Mouse (Mus musculus) small intestine, adult 2 months (tissue): ENCODE measurements at regions not wholly inside any gene's neighbourhood (a gene's known extent, or its start where the extent isn't known, plus 50 kb on each side); places are given as distances from the start of the nearest gene placed in this dataset.
A peak's percentile ranks its signal among the peaks of the same experiment; 100 is the strongest.

ENCODE experiments used
- H3K27ac ChIP-seq: fragments of 200-500 bp; 2 replicates; pipeline ENCODE4 v1.5.1; 2012; ENCODE audit warnings: low read depth, low read length, control low read depth, inconsistent platforms; ENCODE audit not compliant: insufficient read depth
- H3K27me3 ChIP-seq: fragments of 200-500 bp; 2 replicates; pipeline ENCODE4 v1.6.1; 2012; ENCODE audit warnings: mild to moderate bottlenecking, moderate library complexity, low read length, inconsistent platforms; ENCODE audit not compliant: control insufficient read depth, insufficient read depth
- H3K36me3 ChIP-seq: fragments of 200-500 bp; 2 replicates; pipeline ENCODE4 v1.6.1; 2012; ENCODE audit warnings: mild to moderate bottlenecking, low read length, control low read depth, inconsistent platforms; ENCODE audit not compliant: control insufficient read depth, insufficient read depth
- H3K4me1 ChIP-seq: fragments of 200-500 bp; 2 replicates; pipeline ENCODE4 v1.6.1; 2012; ENCODE audit warnings: low read length, inconsistent platforms, mixed read lengths; ENCODE audit not compliant: control insufficient read depth, insufficient read depth, insufficient read length
- H3K4me3 ChIP-seq: fragments of 200-500 bp; 2 replicates; pipeline ENCODE4 v1.5.1; 2012; ENCODE audit warnings: low read depth, mild to moderate bottlenecking, control low read depth, inconsistent platforms, low read length, moderate library complexity
- CTCF ChIP-seq: fragments of 200-500 bp; IDR thresholded peaks from 2 replicates; pipeline ENCODE4 v1.5.1; 2012; ENCODE audit warnings: low read depth, mild to moderate bottlenecking, control low read depth, inconsistent platforms, low read length, moderate library complexity, mixed read lengths; ENCODE audit not compliant: insufficient replicate concordance, insufficient read length; ENCODE audit errors: extremely low read depth
- POLR2A ChIP-seq: fragments of 200-500 bp; IDR thresholded peaks from 2 replicates; pipeline ENCODE4 v1.6.1; 2012; ENCODE audit warnings: low read depth, mild to moderate bottlenecking, control low read depth, inconsistent platforms, low read length, moderate library complexity
- WGBS: fragments of 180-500 bp; shearing (Covaris S2); methylation state at CpG from one replicate; pipeline ENCODE4 v1.1.7; 2018; 5-methylcytosine and 5-hydroxymethylcytosine counted together

DNA sequence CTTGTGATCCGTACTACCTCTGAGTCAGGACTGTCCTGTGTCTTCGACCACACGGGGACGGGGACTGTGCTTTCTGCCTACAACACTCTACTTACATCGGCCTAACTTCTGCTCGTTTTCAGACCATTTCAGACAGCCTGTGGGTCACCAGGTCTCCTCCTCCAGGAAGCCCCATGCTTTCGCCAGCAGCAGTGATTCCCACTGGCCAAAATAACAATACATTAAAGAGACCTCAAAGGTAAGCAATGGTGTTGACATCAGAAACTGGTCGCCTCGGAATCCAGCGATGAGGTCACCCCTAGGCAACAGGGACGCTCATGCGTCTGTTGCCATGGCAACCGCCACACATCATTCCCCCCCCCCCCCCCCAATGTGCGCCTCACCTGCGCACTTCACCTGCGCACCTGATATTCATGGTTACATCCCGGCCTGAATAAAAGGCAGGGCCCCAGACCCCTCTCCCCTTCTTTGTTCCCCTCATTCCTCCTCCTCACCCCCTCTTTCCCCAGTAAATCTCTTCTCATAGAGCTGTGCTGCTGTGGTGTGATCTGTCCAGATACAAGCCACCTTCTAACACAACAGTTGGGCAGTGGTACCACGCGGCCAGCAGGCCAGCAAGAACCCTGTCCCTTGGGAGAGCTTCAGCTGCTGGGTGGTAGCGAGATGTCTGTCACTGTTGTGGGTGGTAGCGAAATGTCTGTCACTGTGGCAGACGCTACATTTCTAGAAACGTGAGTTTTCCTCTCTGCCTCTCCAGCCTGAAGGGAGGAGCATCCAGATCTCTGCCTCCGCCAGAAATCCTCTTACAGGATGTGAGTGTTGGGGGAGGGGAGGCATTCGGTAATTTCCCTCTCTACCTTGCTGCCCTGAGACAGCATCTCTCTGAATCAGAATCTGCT lies 145.0 kb downstream of the Setd4 start:
- Histone ChIP-seq H3K36me3 (no peaks in the 10 kb centered on the region), H3K4me3 (no peak overlapping the region), H3K27me3 (no peaks in the 10 kb centered on the region; the same call in 1 of the 2 replicates), H3K27ac (no peak overlapping the region), H3K4me1 (no peaks in the 10 kb centered on the region)
- TF ChIP-seq POLR2A: no peak
- TF ChIP-seq CTCF: no peak
- 48% methylated on average over 25 of the region's 25 CpGs for WGBS

DNA sequence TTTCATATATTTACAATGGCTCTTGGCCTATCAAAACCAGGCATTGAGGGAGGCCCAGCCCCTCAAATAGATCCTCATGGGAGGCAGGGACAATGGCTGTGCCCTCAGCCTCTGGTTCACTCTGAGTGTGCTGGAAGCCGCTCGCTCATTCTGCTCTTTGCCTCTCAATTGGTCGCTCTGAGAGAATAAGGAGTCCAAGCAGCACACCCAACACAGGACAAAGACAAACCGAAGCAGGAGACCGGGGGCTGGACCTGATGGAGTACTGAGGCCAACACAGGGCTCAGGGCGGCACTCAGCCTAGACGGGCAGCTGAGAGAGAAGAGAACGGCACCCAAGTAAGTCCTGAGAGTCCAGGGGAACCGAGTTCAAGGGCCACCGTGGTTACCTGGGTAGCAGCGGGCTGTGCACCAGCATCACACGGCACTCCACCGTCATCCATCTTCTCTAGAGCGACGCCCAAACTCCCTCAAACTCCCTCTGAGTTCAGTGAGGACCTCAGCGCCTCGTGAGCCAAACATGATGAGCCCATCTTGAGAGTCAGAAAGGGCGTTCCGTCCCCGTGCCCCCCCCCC lies 145.8 kb downstream of the Setd4 start:
- Histone ChIP-seq H3K4me1 (no peaks in the 10 kb centered on the region), H3K27me3 (no peaks in the 10 kb centered on the region; the same call in 1 of the 2 replicates), H3K27ac (no peak overlapping the region), H3K36me3 (no peaks in the 10 kb centered on the region), H3K4me3 (no peak overlapping the region)
- 86% methylated on average over 20 of the region's 20 CpGs for WGBS
- TF ChIP-seq POLR2A (no peak), CTCF (no peak)

DNA sequence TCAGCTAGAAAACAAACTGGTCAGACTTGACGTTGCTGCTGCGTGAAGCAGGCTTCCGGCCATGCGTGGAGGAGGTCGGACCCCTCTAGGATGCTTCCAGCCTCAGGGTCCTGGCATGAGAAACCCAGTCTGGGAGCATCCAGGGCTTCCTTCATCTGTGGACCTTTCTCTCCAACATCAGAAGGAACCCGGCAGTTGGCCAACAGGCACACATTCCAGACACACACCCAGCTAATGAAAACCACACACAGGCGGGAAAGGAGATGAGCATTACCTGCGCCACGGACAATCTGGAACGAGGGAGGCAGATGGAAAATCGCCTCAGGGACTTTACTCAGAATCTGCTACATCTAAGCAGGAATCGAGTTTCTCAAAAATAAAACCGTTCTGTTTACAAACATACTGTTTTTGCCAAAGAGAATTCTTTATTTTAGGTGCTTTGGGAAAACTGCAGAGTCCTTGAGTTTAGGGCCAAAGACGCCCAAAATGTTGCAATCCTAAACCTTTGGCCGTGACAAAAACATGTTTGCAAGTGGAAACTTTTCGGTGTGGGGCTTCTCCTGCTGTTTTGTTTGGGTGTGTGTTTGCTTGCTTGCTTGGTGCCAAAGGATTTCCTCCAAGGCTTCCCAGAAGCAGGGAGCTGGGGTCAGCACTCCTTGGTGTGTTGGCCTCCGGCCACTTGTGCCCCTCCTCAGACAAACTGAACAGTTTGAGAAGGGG lies 147.0 kb downstream of the Setd4 start:
- Histone ChIP-seq H3K4me3 (no peak overlapping the region), H3K4me1 (no peaks in the 10 kb centered on the region), H3K36me3 (no peaks in the 10 kb centered on the region), H3K27me3 (no peaks in the 10 kb centered on the region; the same call in 1 of the 2 replicates), H3K27ac (no peak overlapping the region)
- TF ChIP-seq CTCF (no peak), POLR2A (no peak)
- 77% methylated on average over 17 of the region's 17 CpGs for WGBS

DNA sequence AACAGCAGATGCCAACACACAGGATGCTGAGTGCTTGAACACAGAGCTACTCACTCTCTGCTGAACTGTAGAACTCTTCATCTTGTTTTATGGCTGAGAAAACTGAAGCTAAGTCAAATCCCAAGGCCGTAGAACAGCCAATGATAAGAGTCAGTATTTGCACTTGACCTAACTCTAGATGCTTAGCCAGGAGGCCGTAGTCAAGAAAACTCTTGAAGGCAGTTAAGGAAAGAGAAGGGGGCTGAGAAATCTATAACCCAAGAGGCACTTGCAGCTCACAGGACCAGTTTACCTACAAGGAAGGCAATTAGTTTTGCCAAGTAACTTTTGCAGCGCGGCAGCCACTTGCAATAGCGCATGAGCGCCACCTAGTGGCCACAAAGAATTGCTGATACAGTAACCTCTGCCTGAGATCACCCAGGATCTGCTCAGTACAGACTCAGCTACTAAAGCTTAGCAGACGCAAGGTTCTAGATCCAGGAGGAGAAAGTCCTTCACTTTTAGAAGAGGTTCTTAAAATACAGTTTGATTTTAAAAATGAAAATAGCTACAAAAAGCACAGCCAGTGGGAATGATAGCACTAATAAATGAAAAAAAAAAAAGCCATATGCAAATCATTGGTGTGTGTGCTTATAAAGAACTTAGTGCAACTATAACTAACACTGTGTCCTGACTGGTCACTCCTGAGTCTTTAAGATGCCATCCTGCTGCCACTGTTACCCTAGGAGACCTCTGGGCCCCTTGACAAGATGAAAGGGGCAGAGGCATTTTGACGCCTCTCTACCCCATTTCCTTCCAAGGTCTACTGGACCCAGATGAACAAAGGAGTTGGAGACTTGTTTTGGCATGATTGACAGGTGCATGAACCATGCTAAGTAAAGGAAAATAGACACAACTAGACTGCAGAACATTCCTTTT lies 149.5 kb downstream of the Setd4 start:
- no peaks in the 10 kb centered on the region for H3K4me1 ChIP-seq
- 21% methylated on average over 8 of the region's 8 CpGs for WGBS
- no peak overlapping the region for H3K4me3 ChIP-seq
- no peaks in the 10 kb centered on the region for H3K36me3 ChIP-seq
- TF ChIP-seq POLR2A (no peak), CTCF (peak; percentile 98; the same call in 1 of the 2 replicates)
- no peaks in the 10 kb centered on the region for H3K27me3 ChIP-seq
- H3K27ac ChIP-seq: no peak overlapping the region

DNA sequence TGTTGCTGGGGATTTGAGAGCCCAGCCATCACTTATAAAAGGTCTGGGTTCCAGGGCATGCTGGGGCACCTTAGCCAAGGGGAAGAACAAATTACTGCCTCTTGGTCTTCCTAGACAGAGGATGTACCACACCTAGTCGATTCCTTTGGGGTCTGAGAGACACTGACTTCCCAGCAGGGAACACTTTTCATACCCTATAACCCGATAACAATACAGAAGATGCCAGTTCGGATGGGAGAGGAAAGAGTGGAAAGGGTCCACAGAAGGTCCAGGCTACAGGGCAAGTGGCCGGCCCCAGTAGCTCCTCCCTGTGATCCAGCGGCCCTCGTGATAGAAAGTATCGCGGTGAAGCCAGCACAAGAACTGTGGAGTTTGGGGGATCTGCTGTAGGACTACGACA lies 150.8 kb downstream of the Setd4 start:
- 85% methylated on average over 9 of the region's 9 CpGs for WGBS
- no peaks in the 10 kb centered on the region for H3K27me3 ChIP-seq

DNA sequence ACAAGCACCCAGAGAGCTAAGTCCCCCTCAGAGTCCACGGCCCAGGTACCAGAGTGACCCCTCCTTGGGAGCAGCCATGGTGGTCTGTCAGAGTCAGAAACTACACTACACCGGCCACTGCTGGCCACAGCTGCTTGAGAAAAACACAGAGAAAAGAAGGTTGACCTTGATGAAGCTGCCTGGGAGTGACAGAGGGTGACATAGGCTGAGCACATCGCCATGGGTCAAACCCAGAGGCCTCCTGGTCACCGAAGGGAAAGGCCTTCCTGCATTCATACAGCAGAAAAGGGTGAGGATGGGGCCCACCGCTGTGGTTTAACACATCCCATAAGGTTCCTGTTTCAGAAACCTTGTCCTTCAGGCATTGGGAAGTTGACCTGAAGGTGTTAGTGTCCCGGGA lies 153.0 kb downstream of the Setd4 start:
- TF ChIP-seq CTCF (no peak), POLR2A (no peak)
- whole genome bisulfite sequencing: 87% methylated on average over 6 of the region's 6 CpGs
- no peaks in the 10 kb centered on the region for H3K4me1 ChIP-seq
- no peaks in the 10 kb centered on the region for H3K27me3 ChIP-seq
- H3K4me3 ChIP-seq: no peak overlapping the region
- no peaks in the 10 kb centered on the region for H3K36me3 ChIP-seq
- no peak overlapping the region for H3K27ac ChIP-seq

More for the DNA sequence above, 150.8 kb downstream of the Setd4 start:
- Histone ChIP-seq H3K4me1 (no peaks in the 10 kb centered on the region), H3K36me3 (no peaks in the 10 kb centered on the region), H3K4me3 (no peak overlapping the region), H3K27ac (no peak overlapping the region)
- TF ChIP-seq POLR2A (no peak), CTCF (no peak)

DNA sequence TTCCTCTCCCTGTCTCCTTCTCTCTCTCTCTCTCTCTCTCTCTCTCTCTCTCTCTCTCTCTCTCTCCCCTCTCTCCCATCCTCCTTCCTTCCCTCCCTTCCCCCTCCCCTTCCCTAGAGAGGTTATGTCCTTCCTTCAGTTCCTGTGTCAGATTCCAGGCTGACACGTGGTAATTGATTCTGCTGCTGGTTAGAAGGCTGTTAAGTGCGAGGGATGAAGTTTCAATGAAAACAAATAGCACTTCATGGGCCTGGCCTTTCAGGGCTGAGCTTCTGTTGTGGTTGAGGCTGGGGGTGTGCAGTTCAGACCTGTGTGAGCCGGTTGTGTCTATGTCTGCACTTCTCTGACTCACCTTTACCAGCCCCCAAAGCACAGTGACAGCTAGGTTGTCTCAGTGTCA lies 153.9 kb downstream of the Setd4 start:
- Histone ChIP-seq H3K4me3 (no peak overlapping the region), H3K27me3 (no peaks in the 10 kb centered on the region), H3K36me3 (no peaks in the 10 kb centered on the region), H3K4me1 (no peaks in the 10 kb centered on the region), H3K27ac (no peak overlapping the region)
- TF ChIP-seq CTCF (no peak), POLR2A (no peak)
- WGBS: 47% methylated on average over 3 of the region's 3 CpGs
